Comparison of ENCODE assay signal across 14 mouse cellular contexts in the genomic region with DNA sequence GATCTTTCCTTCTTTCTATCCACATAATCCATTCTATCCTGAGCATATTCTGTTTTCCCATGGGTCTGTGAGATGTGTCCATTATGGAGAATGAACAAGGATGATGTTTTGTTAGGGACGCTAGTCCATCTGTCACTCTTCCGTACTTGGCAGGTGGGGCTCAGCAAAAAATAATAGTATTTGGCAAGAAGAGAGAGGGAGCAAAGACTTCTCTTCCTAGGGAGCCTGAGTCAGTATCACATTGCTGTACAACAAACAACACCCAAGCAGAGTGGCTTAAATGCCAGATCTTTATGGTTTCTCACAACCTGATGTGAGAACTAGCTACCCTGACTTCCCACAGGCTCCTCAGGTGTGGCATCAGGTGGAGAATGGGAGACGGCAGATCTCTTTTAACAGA.
"Had no signal": no experiment of that assay in that cellular context is flagged by ENCODE, and none has a peak within 500 bp of the region (broad histone marks: within the 10 kb centered on the region; RNA-seq: fewer than 3 reads in every experiment).

No protein-coding gene starts in this region.

- DNase-seq: gastrocnemius, postnatal 14 days; gastrocnemius, postnatal 36 days; heart, adult 11 months; heart, adult 2 months; heart, postnatal 14 days; heart, postnatal 36 days; kidney, adult 11 months; kidney, adult 2 months; kidney, adult 9 months; kidney, postnatal 14 days; kidney, postnatal 36 days; layer of hippocampus, adult 9-11 months; layer of hippocampus, postnatal 36 days; left cerebral cortex, postnatal 4 days had no signal
